Mouse (Mus musculus) spleen, adult 2 months (tissue): ENCODE data around the gene Senp3. TPM values are rescaled to one million over a fixed set of nuclear protein-coding genes. Genes with fewer than 3 reads are reported as not detected.

Experiments
- DNase-seq, 2 experiments: peaks; one replicate each; pipeline versions ENCODE4 v3.0.0 to v3.0.0-alpha.2; 2012 to 2021; ENCODE audit warnings: low spot score in 2 of 2, low read depth in 1 of 2
- H3K27ac ChIP-seq: fragments of 200-500 bp; 2 replicates; pipeline ENCODE4 v1.5.1; 2012; ENCODE audit warnings: low read length, inconsistent platforms; ENCODE audit not compliant: insufficient read depth
- H3K27me3 ChIP-seq: fragments of 200-500 bp; 2 replicates; pipeline ENCODE4 v1.6.1; 2012; ENCODE audit warnings: mild to moderate bottlenecking, moderate library complexity, low read length, inconsistent platforms; ENCODE audit not compliant: control insufficient read depth, insufficient read depth
- H3K36me3 ChIP-seq: fragments of 200-500 bp; 2 replicates; pipeline ENCODE4 v1.6.1; 2012; ENCODE audit warnings: mild to moderate bottlenecking, low read length, inconsistent platforms; ENCODE audit not compliant: control insufficient read depth, insufficient read depth
- H3K4me1 ChIP-seq: fragments of 200-500 bp; 2 replicates; pipeline ENCODE4 v1.6.1; 2011; ENCODE audit warnings: inconsistent platforms; ENCODE audit not compliant: control insufficient read depth, insufficient read depth, insufficient read length
- H3K4me3 ChIP-seq: fragments of 200-500 bp; 2 replicates; pipeline ENCODE4 v1.5.1; 2011; ENCODE audit warnings: mild to moderate bottlenecking, inconsistent platforms; ENCODE audit not compliant: insufficient read depth, insufficient read length; ENCODE audit errors: extremely low read depth
- CTCF ChIP-seq: fragments of 200-500 bp; IDR thresholded peaks from 2 replicates; pipeline ENCODE4 v1.5.1; 2011; ENCODE audit warnings: mild to moderate bottlenecking, inconsistent platforms; ENCODE audit not compliant: insufficient read depth, insufficient read length, insufficient replicate concordance; ENCODE audit errors: extremely low read depth
- POLR2A ChIP-seq: fragments of 200-500 bp; IDR thresholded peaks from 2 replicates; pipeline ENCODE4 v1.6.1; 2011; ENCODE audit warnings: low read depth, low read length, inconsistent platforms
- WGBS: fragments of 180-500 bp; shearing (Covaris S2); methylation state at CpG from one replicate; pipeline ENCODE4 v1.1.7; 2018; 5-methylcytosine and 5-hydroxymethylcytosine counted together
- polyA plus RNA-seq: library from polyadenylated mRNA; depleted of rRNA; stranded (reverse); fragments of >200 nt; gene quantifications from 2 replicates; pipeline ENCODE4 v1.2.3, GENCODE M21; 2012

Senp3 gene
- polyA plus RNA-seq, 1 experiment = 32.6 TPM

DNA sequence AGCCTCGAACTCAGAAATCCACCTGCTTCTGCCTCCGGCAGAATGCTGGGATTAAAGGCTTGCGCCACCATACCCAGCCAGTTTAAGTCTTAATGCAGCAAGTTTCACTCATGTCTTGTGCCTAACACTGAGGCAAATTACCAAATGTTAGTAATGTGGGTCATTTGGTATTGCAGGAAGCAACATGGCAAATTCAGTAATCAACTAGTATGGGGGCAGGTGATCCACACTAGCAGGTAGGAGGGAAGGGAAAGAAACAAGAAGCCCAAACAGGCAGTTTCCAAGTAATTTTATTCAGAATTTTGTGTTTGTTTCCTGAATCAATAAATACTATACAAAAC lies 15.2 kb downstream of the Senp3 start:
- Histone ChIP-seq H3K36me3 (peaks cover 23% of the 10 kb centered on the region), H3K27ac (no peak overlapping the region)

DNA sequence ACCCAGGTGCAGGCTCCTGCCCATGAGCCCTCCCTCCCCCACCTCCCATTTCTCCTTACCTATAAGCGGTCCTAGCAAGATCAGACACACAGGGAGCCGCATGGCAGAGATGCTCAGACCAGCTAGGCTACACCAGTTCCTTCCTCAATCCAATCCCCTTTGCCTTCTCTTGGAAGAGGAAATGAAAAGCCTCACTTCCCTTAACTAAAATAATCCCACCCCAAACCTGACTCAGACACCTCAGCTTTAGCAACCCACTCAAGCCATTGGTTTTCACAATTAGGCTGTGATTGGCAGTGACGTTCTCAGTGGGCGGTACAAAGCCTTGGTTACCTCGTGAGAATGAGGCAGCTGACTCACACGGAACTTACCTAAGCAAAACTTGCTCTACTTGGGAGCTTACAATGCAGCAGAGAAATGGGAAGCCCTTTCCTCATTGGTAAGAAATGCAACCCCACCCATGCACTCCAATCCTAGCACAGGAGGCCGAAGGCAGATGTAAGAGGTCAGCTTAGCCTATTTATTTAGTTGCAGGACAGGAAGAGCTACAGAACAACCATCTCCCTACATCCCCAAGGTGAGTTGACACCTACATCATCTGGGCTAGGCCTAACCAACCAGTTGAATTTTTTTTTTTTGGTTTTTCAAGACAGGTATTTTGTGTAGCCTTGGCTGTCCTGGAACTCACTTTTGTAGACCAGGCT lies 15.8 kb downstream of the Senp3 start, which contains the start of gene Cd68:
Gene Cd68 (minus strand): TSS at position 193 of the 704 bp plus-strand sequence.
- peaks cover 12% of the 10 kb centered on the region; the same call in 1 of the 2 replicates for H3K4me1 ChIP-seq
- H3K36me3 ChIP-seq = peaks cover 23% of the 10 kb centered on the region
- H3K4me3 ChIP-seq = peak within 1 kb of the TSS; percentile 31; the same call in 1 of the 2 replicates
- WGBS = 32% methylated on average over 7 of the region's 7 CpGs
- H3K27ac ChIP-seq = peak within 1 kb of the TSS; percentile 45
- peak; percentile 48 to 84 for DNase-seq
- TF ChIP-seq POLR2A (0 out of 2 replicates have a peak, but pooled peaks have one; percentile 7), CTCF (no peak)
- H3K27me3 ChIP-seq = no peaks in the 10 kb centered on the region

More for the DNA sequence above, 15.2 kb downstream of the Senp3 start:
- Histone ChIP-seq H3K4me3 (no peak overlapping the region), H3K27me3 (no peaks in the 10 kb centered on the region), H3K4me1 (peaks cover 12% of the 10 kb centered on the region; the same call in 1 of the 2 replicates)
- WGBS = 85% methylated on average over 3 of the region's 3 CpGs
- TF ChIP-seq POLR2A (no peak), CTCF (no peak)
- no peak for DNase-seq

- H3K27ac ChIP-seq = peak overlapping the region; percentile 45
- peak overlapping the region; percentile 31; the same call in 1 of the 2 replicates for H3K4me3 ChIP-seq
- WGBS = 80% methylated on average over 9 of the region's 9 CpGs
- H3K36me3 ChIP-seq = peaks cover 23% of the 10 kb centered on the region
- TF ChIP-seq POLR2A (no peak), CTCF (no peak)
- H3K4me1 ChIP-seq = peaks cover 8% of the 10 kb centered on the region; the same call in 1 of the 2 replicates
- H3K27me3 ChIP-seq = no peaks in the 10 kb centered on the region
- no peak for DNase-seq
Measured at GRCm38 (mm10) chr11:69665457-69665960, 16.4 kb downstream of the Senp3 start.

DNA sequence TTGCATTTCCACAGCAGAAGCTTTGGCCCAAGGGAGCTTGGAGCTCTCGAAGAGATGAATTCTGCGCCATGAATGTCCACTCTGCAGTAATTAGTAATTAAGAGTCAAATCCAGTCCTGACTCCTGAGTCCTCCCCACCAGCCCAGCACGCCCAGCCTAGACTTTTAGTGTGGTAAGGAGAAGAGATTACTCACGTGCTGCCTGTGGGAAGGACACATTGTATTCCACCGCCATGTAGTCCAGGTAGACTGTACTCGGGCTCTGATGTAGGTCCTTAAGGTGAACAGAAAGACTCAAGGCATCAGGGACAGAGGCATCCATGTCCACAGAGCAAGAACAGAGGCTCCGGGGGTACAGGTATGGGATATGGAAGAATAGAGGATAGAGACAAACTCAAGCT lies 17.0 kb downstream of the Senp3 start:
- H3K4me3 ChIP-seq = no peak overlapping the region
- 92% methylated on average over 7 of the region's 7 CpGs for WGBS
- no peaks in the 10 kb centered on the region for H3K27me3 ChIP-seq
- H3K4me1 ChIP-seq = peaks cover 8% of the 10 kb centered on the region; the same call in 1 of the 2 replicates
- peaks cover 20% of the 10 kb centered on the region for H3K36me3 ChIP-seq
- DNase-seq = no peak
- no peak for TF ChIP-seq POLR2A
- TF ChIP-seq CTCF = no peak
- H3K27ac ChIP-seq = no peak overlapping the region; the same call in 1 of the 2 replicates

- TF ChIP-seq CTCF = no peak
- no peak for TF ChIP-seq POLR2A
- Histone ChIP-seq H3K4me1 (peaks cover 8% of the 10 kb centered on the region; the same call in 1 of the 2 replicates), H3K27me3 (no peaks in the 10 kb centered on the region), H3K4me3 (no peak overlapping the region), H3K27ac (peak overlapping the region; percentile 98; the same call in 1 of the 2 replicates), H3K36me3 (peaks cover 16% of the 10 kb centered on the region)
- WGBS = 72% methylated on average over 6 of the region's 6 CpGs
- DNase-seq = no peak
Measured at GRCm38 (mm10) chr11:69663795-69664194, 18.1 kb downstream of the Senp3 start.

- 77% methylated on average over 13 of the region's 13 CpGs for WGBS
- Histone ChIP-seq H3K36me3 (peaks cover 16% of the 10 kb centered on the region), H3K4me3 (peak overlapping the region; percentile 91), H3K4me1 (peaks cover 8% of the 10 kb centered on the region; the same call in 1 of the 2 replicates), H3K27ac (peak overlapping the region; percentile 98), H3K27me3 (no peaks in the 10 kb centered on the region)
- no peak for DNase-seq
- no peak for TF ChIP-seq POLR2A
- TF ChIP-seq CTCF = no peak
Measured at GRCm38 (mm10) chr11:69662967-69663671, 18.8 kb downstream of the Senp3 start.
